Mouse (Mus musculus) hindbrain, embryonic 13.5 days (tissue): Measurements from ENCODE around the gene Exosc6. TPM values are rescaled to one million over a fixed set of nuclear protein-coding genes. Genes with fewer than 3 reads are reported as not detected.
"Not testable (repeated sequence)": the region's sequence is repeated elsewhere in the genome, so short reads cannot be mapped to it uniquely, and the experiment has no call there.

Experiments
- ATAC-seq: fragments of 200-750 bp; cut with Nextera tagmentation; 2 replicates; pipeline ENCODE4 v1.8.0; 2017; ENCODE audit warnings: moderate TSS enrichment; ENCODE audit not compliant: low FRiP score
- H3K27ac ChIP-seq: fragments of 300-500 bp; sonication (generic); 2 replicates; pipeline ENCODE4 v1.5.1; 2015; ENCODE audit warnings: inconsistent platforms, mild to moderate bottlenecking, moderate library complexity
- H3K27me3 ChIP-seq: fragments of 300-500 bp; sonication (generic); 2 replicates; pipeline ENCODE4 v1.6.1; 2015; ENCODE audit warnings: mild to moderate bottlenecking, inconsistent platforms
- H3K36me3 ChIP-seq: fragments of 300-500 bp; sonication (generic); 2 replicates; pipeline ENCODE4 v1.6.1; 2015; ENCODE audit warnings: mild to moderate bottlenecking, inconsistent platforms
- H3K4me1 ChIP-seq: fragments of 300-500 bp; sonication (generic); replicated peaks from 2 replicates; pipeline ENCODE4 v1.6.1; 2015; ENCODE audit warnings: inconsistent platforms
- H3K4me2 ChIP-seq: fragments of 300-500 bp; sonication (generic); 2 replicates; pipeline ENCODE4 v1.6.1; 2015; ENCODE audit warnings: inconsistent platforms, mild to moderate bottlenecking, moderate library complexity
- H3K4me3 ChIP-seq: fragments of 300-500 bp; sonication (generic); 2 replicates; pipeline ENCODE4 v1.5.1; 2015; ENCODE audit warnings: mild to moderate bottlenecking, inconsistent platforms
- H3K9ac ChIP-seq: fragments of 300-500 bp; sonication (generic); 2 replicates; pipeline ENCODE4 v1.6.1; 2015; ENCODE audit warnings: mild to moderate bottlenecking, inconsistent platforms
- H3K9me3 ChIP-seq: fragments of 300-500 bp; sonication (generic); 2 replicates; pipeline ENCODE4 v1.6.1; 2016; ENCODE audit warnings: inconsistent platforms
- WGBS: fragments of 180-500 bp; shearing (Covaris S2); methylation state at CpG from one replicate; pipeline ENCODE4 v1.1.7; 2015; 5-methylcytosine and 5-hydroxymethylcytosine counted together
- polyA plus RNA-seq: library from polyadenylated mRNA; unstranded; fragments of >200 nt; fragmentation: Nextera tagmentation; extraction: Ambion mirVana; gene quantifications from 2 replicates; pipeline ENCODE4 v1.2.1, GENCODE M21; 2015

Gene Exosc6
- not detected in 2 replicates for polyA plus RNA-seq

- WGBS, result under 1% methylated on average over 68 of the region's 68 CpGs
- Histone ChIP-seq H3K36me3 (peaks cover 52% of the 10 kb centered on the region), H3K4me3 (peak within 1 kb of the TSS; percentile 98), H3K27ac (peak within 1 kb of the TSS; percentile 83), H3K27me3 (no peaks in the 10 kb centered on the region), H3K9me3 (no peaks in the 10 kb centered on the region), H3K4me1 (peaks cover 25% of the 10 kb centered on the region), H3K4me2 (peak within 1 kb of the TSS; percentile 100), H3K9ac (peak within 1 kb of the TSS; percentile 93)
- peak; percentile 92 for ATAC-seq
Observed at GRCm38 (mm10) chr8:111056158-111056663, at the start of gene Exosc6. TSS of gene Exosc6 (plus strand) at chr8:111056339.

GRCm38 (mm10) chr8:111010230-111010991, 45.7 kb upstream of the Exosc6 start:
- not testable (repeated sequence) for H3K4me1 ChIP-seq, H3K9ac ChIP-seq, H3K4me2 ChIP-seq, H3K4me3 ChIP-seq, H3K27ac ChIP-seq, H3K9me3 ChIP-seq, ATAC-seq, H3K27me3 ChIP-seq
- H3K36me3 ChIP-seq, result peaks cover 63% of the 10 kb centered on the region
- WGBS, result 93% methylated on average over 9 of the region's 10 CpGs

DNA sequence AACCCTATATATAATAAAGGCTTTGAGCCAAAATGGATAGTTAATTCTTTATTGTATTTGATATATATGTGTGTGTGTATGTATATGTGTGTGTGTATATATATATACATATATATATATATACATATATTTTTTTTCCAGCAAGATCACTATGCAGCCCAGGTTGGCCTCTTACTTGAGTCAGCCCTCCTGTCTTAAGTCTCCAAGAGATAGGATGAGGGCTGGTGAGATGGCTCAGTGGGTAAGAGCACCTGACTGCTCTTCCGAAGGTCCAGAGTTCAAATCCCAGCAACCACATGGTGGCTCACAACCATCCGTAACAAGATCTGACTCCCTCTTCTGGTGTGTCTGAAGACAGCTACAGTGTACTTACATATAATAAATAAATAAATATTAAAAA, 29.5 kb upstream of the Exosc6 start:
- not testable (repeated sequence) for H3K9ac ChIP-seq, H3K27ac ChIP-seq, ATAC-seq, H3K9me3 ChIP-seq, H3K4me3 ChIP-seq, H3K36me3 ChIP-seq
- peaks cover 16% of the 10 kb centered on the region for H3K4me1 ChIP-seq
- peak overlapping the region; percentile 75; the same call in 1 of the 2 replicates for H3K4me2 ChIP-seq
- peaks cover 19% of the 10 kb centered on the region for H3K27me3 ChIP-seq
- WGBS, result 86% methylated on average over 2 of the region's 2 CpGs

DNA sequence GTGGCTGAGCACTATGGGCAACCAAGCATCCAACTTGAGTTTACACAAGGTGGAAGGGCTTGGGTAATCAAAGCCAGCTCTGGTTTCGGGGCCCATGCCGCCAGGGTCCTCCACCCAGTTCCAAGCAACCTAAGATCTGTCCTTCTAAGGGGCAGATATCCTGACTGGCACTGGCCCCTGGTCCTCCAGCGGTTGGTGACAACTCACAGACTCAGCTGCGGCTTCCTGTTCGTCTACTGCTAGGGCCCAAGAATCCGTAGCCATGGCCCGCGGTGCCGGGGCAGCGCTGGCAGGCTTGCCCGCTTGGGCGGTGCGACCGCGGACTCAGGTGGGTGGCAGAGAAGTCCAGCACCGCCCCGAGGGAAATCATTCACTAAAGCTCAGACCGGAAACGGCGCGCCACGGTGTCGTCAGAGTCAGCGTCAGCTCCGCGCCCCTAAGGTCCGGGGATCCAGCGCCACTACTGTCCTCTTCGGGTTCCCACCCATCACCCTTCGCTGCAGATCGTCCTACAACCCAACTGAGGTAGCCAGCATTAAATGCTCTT, 28.7 kb upstream of the Exosc6 start:
- Histone ChIP-seq H3K4me2 (peak overlapping the region; percentile 75), H3K9ac (peak overlapping the region; percentile 84), H3K36me3 (no peaks in the 10 kb centered on the region), H3K27me3 (peaks cover 22% of the 10 kb centered on the region), H3K27ac (peak overlapping the region; percentile 78), H3K9me3 (no peaks in the 10 kb centered on the region), H3K4me1 (peaks cover 16% of the 10 kb centered on the region), H3K4me3 (peak overlapping the region; percentile 78)
- peak; percentile 91 for ATAC-seq
- WGBS, result 0% methylated on average over 31 of the region's 31 CpGs

GRCm38 (mm10) chr8:111029589-111029988, 26.6 kb upstream of the Exosc6 start:
- Histone ChIP-seq H3K36me3 (no peaks in the 10 kb centered on the region), H3K27ac (no peak overlapping the region), H3K4me2 (no peak overlapping the region), H3K4me3 (no peak overlapping the region), H3K27me3 (peaks cover 22% of the 10 kb centered on the region), H3K4me1 (peaks cover 20% of the 10 kb centered on the region), H3K9me3 (no peaks in the 10 kb centered on the region), H3K9ac (no peak overlapping the region)
- 52% methylated on average over 4 of the region's 4 CpGs for WGBS
- no peak for ATAC-seq

GRCm38 (mm10) chr8:111030045-111030444, 26.1 kb upstream of the Exosc6 start:
- Histone ChIP-seq H3K27ac (no peak overlapping the region), H3K4me3 (no peak overlapping the region), H3K4me2 (no peak overlapping the region), H3K9ac (no peak overlapping the region), H3K36me3 (no peaks in the 10 kb centered on the region), H3K27me3 (peaks cover 22% of the 10 kb centered on the region), H3K9me3 (no peaks in the 10 kb centered on the region), H3K4me1 (peaks cover 24% of the 10 kb centered on the region)
- WGBS, result 83% methylated on average over 6 of the region's 6 CpGs
- ATAC-seq, result no peak

GRCm38 (mm10) chr8:111031572-111031971, 24.6 kb upstream of the Exosc6 start, which contains the start of gene Ddx19b:
TSS of gene Ddx19b (minus strand) at chr8:111031751.
- Histone ChIP-seq H3K9me3 (no peaks in the 10 kb centered on the region), H3K27me3 (peaks cover 22% of the 10 kb centered on the region), H3K9ac (no peak within 1 kb of the TSS), H3K4me2 (no peak within 1 kb of the TSS), H3K4me3 (no peak within 1 kb of the TSS), H3K36me3 (peaks cover 6% of the 10 kb centered on the region), H3K27ac (no peak within 1 kb of the TSS), H3K4me1 (peaks cover 32% of the 10 kb centered on the region)
- no peak for ATAC-seq
- 96% methylated on average over 19 of the region's 19 CpGs for WGBS

GRCm38 (mm10) chr8:111032916-111033315, 23.2 kb upstream of the Exosc6 start, which contains the start of gene Aars:
TSS of gene Aars (plus strand) at chr8:111033144.
- Histone ChIP-seq H3K4me2 (peak within 1 kb of the TSS; percentile 60), H3K36me3 (peaks cover 18% of the 10 kb centered on the region), H3K9me3 (no peaks in the 10 kb centered on the region), H3K9ac (peak within 1 kb of the TSS; percentile 85), H3K27ac (peak within 1 kb of the TSS; percentile 92), H3K4me1 (peaks cover 27% of the 10 kb centered on the region), H3K27me3 (peaks cover 22% of the 10 kb centered on the region), H3K4me3 (peak within 1 kb of the TSS; percentile 74)
- ATAC-seq, result no peak
- WGBS, result 96% methylated on average over 7 of the region's 7 CpGs

GRCm38 (mm10) chr8:111033482-111034215, 22.5 kb upstream of the Exosc6 start:
- H3K27ac ChIP-seq, result peak overlapping the region; percentile 92
- H3K27me3 ChIP-seq, result peaks cover 22% of the 10 kb centered on the region
- peaks cover 22% of the 10 kb centered on the region for H3K4me1 ChIP-seq
- 7% methylated on average over 37 of the region's 37 CpGs for WGBS
- peak overlapping the region; percentile 85 for H3K9ac ChIP-seq
- H3K4me2 ChIP-seq, result peak overlapping the region; percentile 60
- peaks cover 25% of the 10 kb centered on the region for H3K36me3 ChIP-seq
- no peaks in the 10 kb centered on the region for H3K9me3 ChIP-seq
- peak; percentile 100 for ATAC-seq
- peak overlapping the region; percentile 74 for H3K4me3 ChIP-seq

GRCm38 (mm10) chr8:111034276-111034675, 21.9 kb upstream of the Exosc6 start:
- ATAC-seq, result no peak

GRCm38 (mm10) chr8:111036591-111036990, 19.5 kb upstream of the Exosc6 start:
- H3K4me1 ChIP-seq, result peaks cover 22% of the 10 kb centered on the region
- no peaks in the 10 kb centered on the region for H3K9me3 ChIP-seq
- no peak for ATAC-seq
- no peak overlapping the region for H3K27ac ChIP-seq
- peaks cover 2% of the 10 kb centered on the region; the same call in 1 of the 2 replicates for H3K27me3 ChIP-seq
- peaks cover 53% of the 10 kb centered on the region for H3K36me3 ChIP-seq
- no peak overlapping the region for H3K4me2 ChIP-seq
- no peak overlapping the region for H3K9ac ChIP-seq
- no peak overlapping the region for H3K4me3 ChIP-seq
- WGBS, result 96% methylated on average over 15 of the region's 15 CpGs

More at GRCm38 (mm10) chr8:111034276-111034675, 21.9 kb upstream of the Exosc6 start:
- Histone ChIP-seq H3K4me3 (peak overlapping the region; percentile 74), H3K4me2 (peak overlapping the region; percentile 60), H3K36me3 (peaks cover 31% of the 10 kb centered on the region), H3K9ac (peak overlapping the region; percentile 85), H3K4me1 (peaks cover 22% of the 10 kb centered on the region), H3K9me3 (no peaks in the 10 kb centered on the region), H3K27me3 (peaks cover 20% of the 10 kb centered on the region), H3K27ac (peak overlapping the region; percentile 92)
- 22% methylated on average over 12 of the region's 12 CpGs for WGBS

- H3K27me3 ChIP-seq, result no peaks in the 10 kb centered on the region
- no peaks in the 10 kb centered on the region for H3K4me1 ChIP-seq
- no peak overlapping the region for H3K4me2 ChIP-seq
- H3K36me3 ChIP-seq, result peaks cover 98% of the 10 kb centered on the region
- no peak for ATAC-seq
- H3K9ac ChIP-seq, result no peak overlapping the region
- H3K4me3 ChIP-seq, result no peak overlapping the region
- no peak overlapping the region for H3K27ac ChIP-seq
- H3K9me3 ChIP-seq, result no peaks in the 10 kb centered on the region
- 96% methylated on average over 19 of the region's 19 CpGs for WGBS
Observed at GRCm38 (mm10) chr8:111042546-111042945, 13.6 kb upstream of the Exosc6 start.
